Mouse (Mus musculus): ENCODE measurements at regions not wholly inside any gene's neighbourhood (a gene's known extent, or its start where the extent isn't known, plus 50 kb on each side); places are given as distances from the start of the nearest gene placed in this dataset.

DNA sequence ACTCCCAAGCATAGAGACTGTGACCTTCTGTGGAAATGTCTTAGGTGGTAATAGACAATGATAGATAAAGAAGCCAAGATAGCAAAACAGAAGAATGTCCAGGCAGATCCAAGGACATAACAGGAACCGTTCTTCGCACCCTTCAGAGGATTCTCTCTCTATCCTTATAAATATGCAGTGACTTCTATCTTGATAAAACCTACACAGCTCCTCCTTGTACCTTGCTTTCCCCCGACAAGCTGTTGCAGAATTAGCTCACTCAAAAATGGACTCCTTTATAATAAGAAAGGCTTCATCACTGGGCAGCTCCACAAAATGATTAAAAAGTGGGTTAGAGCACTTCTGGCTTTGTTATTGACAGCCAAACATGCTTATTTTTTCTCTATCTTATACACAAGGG, 245.4 kb upstream of the Adra1b start:
- ATAC-seq (replicated peaks; ENCODE audit: low FRiP score, low TSS enrichment, poor library complexity, severe bottlenecking): no peak

DNA sequence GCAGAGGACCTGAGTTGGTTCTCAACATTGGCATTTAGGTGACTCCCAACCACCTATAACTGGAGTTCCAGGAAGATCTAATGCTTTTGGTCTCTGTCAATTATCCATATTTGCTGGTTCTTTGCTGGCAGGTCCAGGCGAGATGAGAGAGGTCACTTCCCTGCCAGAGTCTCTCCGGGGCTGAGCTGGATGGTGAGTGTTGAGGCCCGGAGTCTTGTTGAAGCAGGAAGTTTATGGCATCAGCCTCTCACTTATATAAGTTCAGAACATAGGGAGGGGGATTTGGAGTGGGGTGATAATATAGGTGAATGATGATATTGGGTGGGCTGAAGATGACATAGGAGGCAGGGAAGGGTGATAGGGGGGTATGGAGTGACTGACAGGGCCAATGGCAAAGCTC, 246.3 kb upstream of the Il12b start:
- no peak for ATAC-seq (replicated peaks; ENCODE audit: low FRiP score, low TSS enrichment, poor library complexity, severe bottlenecking)

DNA sequence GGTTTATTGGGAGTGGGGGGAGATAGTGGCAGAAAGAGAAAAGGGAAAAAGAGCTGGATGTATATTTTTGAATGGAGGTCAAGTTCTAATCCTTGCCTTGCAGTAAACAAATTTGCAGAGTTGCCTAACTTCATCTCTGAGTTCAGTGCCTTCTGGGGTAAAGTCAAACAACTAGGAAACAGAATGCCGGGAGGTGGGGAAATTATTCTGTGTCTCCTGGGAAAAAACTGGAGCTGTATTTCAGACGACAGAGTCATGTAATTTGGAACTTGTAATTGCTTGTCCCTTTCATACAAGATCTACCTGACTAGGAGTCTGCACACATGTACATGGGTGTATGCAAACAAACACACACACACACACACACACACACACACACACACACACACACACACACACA, 244.3 kb upstream of the Il12b start:
- ATAC-seq (replicated peaks; ENCODE audit: low FRiP score, low TSS enrichment, poor library complexity, severe bottlenecking): no peak

DNA sequence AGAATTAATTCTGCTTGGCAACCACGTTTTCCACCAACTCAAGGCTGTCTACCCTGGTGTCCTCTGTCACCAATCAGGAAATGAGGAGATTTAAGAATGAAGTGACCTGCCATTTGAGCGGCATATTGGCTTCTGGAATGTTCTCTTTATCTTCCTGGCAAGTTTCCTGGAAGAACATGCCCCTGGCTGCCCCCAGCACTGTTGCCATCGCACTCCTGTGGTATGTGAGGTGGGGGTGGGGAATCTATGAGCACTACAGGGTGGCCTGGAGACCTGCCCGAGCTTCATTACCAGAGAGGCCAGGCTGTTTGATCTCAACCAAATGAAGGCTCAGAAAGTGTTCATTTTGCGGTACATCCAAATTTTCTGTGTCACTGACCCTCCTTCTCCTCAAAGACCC, 243.8 kb upstream of the Il12b start:
- no peak for ATAC-seq (replicated peaks; ENCODE audit: low FRiP score, low TSS enrichment, poor library complexity, severe bottlenecking)

DNA sequence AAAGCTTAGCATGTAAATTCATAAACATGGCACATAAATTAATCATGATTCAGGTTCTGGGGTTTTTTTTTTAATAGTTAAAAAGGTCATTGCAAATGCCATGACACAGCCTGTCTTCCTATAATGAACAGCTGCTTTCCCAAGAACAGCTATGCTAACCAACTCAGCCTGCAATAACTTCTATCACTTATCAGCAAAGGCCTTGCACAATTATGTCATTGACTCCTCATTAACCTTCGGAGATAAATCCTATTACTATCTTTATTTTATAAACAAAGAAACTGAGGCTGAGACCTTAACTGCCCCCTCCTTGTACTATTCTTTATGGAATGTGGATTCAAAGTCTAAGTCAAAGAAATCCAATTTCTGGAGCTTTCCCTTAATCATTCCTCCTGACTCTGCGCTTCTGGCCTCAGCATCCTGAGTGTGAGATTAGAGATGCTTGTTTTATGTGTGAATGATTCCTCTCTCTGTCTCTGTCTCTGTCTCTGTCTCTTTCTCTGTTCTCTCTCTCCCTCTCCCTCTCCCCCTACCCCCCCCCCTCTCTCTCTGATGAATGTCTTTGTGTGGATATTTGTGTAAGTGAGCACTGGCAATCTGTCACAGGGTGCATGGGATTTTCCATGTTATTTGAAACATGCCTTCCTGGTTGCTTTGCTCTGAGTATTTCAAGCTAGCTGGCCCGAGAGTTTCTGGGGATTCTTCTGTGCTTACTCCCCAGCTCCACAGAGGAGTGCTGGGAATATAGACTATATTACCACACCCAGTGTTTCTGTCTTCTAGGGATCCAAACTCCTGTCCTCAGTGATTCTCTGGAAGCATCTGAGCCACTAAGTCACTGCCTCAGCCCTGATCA, 243.1 kb upstream of the Il12b start:
- ATAC-seq (replicated peaks; ENCODE audit: low FRiP score, low TSS enrichment, poor library complexity, severe bottlenecking): no peak

DNA sequence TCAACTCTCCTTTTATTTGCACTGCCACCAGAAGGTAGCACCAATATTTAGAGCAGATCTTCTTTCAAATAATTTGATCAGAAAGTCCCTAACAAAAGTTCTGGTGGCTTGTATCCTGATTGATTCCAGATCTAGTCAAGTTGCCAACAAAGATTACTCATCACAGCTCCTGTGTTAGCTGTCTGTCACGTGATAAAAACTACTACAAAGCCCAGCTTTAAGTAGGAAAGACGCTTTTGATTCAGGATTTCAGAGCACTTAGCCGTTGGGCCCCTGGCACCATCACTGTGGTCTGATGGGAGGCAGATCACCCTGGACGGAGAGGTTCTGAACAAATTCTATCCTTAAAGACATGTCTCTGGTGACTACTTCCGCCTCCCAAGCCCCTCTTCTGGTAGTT, 241.6 kb upstream of the Il12b start:
- ATAC-seq (replicated peaks; ENCODE audit: low FRiP score, low TSS enrichment, poor library complexity, severe bottlenecking): no peak

DNA sequence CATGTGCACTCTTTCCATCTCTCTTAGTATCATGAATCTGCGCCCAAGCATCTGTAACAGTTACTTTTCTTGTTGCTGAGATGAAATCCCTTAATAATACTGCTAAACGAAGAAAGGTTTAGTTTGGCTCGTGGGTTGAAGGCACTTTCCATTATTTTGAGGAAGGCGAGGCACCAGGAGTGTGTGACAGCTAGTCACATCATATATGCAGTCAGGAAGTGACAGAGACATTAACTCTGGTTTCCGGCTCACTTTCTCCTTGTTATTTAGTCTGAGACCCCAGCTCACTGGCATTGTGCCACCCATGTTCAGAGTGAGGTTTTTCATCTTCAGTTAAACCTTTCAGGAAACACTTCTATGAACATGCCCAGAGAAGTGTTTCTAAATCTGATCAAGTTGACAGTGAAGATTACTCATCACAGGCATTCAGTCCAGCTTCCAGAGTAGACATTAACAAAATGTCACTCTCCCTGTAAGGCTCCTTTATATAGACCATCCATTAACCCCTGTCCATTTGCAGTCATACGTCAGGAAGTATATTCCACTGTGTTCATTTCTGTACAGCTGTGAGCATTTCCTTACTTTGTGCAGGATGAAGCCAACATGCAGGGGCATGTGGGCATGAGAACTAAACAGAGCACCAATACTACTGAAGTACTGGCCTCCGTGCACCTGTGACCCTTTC, 238.0 kb upstream of the Il12b start:
- no peak for ATAC-seq (replicated peaks; ENCODE audit: low FRiP score, low TSS enrichment, poor library complexity, severe bottlenecking)

DNA sequence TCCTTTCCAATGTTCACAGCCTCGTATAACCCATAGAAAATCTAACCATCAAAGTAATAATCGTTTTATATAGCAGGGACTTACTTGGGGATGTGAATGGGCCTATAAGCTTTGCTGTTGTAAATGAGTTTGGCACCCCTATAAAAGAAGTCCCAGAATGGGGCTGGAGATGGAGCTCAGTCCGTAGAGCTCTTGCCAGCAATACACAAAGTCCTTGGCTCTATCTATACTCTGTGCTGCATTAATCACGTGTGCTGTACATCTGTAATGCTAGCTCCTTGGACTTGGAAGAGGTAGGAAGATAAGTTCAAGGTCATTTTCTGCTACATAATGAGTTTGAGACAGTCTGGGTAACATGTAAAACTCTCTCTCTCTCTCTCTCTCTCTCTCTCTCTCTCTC, 236.8 kb upstream of the Il12b start:
- ATAC-seq (replicated peaks; ENCODE audit: low FRiP score, low TSS enrichment, poor library complexity, severe bottlenecking): no peak

DNA sequence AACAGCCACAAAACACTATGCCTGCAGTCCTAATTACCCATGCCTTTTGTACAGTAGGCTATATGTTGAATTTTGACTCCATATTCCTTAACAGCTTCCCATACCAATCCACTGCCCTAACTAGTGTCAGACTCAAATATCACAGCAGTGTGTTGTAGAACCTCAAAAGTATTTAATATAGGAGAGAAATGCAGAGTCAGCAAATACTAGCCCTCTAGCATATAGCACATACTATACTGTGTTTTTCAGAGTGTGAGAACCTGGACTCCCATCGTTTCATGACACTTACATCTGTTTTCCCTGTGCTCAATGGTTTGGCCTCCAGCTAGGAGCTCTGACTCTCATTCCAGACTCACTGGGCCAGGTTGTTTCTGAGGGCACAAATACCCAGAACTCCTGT, 236.1 kb upstream of the Il12b start:
- ATAC-seq (replicated peaks; ENCODE audit: low FRiP score, low TSS enrichment, poor library complexity, severe bottlenecking): no peak

DNA sequence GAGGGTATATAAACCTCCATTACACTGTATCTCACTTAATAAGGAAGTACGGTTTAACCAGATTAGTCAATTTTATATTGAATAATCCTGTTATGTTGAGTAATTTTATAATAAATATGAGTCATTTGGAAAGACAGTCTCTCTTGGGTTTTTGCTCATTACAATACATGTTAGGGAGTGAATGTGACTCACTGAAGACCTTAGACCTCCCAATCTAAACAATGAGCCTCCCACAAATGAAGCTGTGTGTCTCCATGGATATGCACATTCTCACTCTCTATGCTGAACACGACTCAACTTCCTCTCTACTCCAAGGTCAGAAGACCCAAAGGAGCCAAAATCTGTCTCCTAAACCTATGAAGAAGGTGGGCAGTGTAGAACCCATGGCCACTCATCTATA, 235.7 kb upstream of the Il12b start:
- ATAC-seq (replicated peaks; ENCODE audit: low FRiP score, low TSS enrichment, poor library complexity, severe bottlenecking): no peak

DNA sequence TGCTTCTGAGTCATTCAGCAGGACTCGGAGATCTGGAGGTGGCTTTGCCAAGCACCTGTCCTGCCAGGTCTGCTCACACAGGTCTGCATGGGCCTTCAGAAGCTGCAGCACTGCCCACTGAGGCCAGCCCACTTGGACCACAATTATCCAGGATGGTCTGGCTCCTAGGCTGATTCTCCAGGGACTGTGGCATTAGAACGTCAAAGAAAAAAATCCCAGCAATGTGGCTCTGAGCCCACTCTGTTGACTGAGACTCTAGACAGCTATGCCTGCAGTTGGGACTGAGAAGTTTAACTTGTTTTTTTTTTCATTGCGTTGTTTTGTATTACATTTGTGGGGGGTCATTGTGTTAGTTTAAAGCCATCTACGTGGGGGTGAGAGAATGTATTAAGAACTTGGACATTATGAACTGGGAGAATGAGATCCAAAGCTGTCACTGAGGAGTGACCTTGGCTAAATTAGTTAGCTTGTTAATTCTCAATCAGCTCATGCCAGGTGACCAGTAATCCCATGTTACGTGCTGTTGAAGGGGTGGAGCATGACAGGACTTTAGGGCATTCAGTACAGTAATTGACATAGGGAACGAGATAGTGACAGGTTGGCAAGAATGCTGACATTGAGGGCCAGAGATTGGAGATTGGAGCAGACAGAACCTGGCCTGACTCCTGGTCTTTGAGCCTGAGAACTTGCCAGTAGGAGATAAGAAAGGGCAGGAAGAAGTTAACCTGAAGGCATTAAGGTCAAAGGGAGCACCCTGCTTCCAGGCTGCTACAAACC, 232.0 kb upstream of the Il12b start:
- no peak for ATAC-seq (replicated peaks; ENCODE audit: low FRiP score, low TSS enrichment, poor library complexity, severe bottlenecking)

DNA sequence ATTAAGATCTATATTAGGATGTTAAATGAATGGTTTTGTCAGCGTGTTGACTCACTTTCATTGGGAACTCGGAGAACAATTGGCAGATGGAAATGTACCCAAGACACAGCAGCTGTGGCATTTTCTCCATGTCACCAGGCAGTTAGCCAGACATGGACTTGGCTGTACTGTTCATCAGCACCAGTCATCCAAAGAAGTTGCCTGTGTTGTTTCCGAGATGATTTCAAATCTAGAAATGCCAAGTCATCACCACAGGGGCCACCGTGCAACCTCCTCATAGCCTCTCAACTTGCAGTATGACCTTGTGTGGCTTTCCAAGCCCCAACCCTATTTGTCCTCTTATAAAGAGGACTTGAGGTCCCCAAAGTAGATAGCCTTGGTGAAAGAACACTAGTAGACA, 227.4 kb upstream of the Il12b start:
- ATAC-seq (replicated peaks; ENCODE audit: low FRiP score, low TSS enrichment, poor library complexity, severe bottlenecking): no peak

DNA sequence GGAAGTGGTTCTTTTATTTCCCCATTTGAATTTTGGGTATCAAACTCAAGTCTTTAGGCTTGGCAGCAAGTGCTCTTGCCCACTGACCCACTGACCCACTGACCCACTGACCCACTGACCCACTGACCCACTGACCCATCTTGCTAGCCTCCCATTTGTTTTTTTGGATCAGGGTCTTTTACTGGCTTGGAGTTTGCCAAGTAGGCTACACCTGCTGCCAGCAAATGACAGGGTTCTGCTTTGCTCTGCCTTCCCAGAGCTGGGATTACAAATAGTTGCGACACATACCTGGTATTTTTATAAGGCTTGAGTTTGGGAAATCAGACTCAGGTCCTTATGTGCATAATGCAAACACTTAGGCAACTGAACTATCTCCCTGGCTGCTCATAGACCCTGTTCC, 226.7 kb upstream of the Il12b start:
- no peak for ATAC-seq (replicated peaks; ENCODE audit: low FRiP score, low TSS enrichment, poor library complexity, severe bottlenecking)

DNA sequence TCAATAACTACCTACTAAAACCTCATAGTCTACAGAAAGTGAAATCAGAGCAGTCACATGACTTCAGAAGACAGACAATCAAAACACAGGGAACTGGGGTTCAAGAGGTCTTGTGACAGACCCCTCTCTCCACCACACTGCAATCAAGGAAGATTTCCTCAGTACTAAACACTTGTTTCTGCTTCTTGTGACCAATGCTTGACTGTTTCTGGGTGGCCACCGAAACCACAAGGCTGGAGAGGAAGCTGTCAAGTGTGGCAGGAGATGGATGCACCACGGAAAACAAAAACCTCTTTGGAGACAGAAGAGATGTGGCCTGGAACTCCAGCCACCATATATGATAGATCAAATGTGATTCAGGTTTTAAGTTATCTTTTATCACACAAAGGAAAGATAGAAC, 225.3 kb upstream of the Il12b start:
- ATAC-seq (replicated peaks; ENCODE audit: low FRiP score, low TSS enrichment, poor library complexity, severe bottlenecking): no peak

DNA sequence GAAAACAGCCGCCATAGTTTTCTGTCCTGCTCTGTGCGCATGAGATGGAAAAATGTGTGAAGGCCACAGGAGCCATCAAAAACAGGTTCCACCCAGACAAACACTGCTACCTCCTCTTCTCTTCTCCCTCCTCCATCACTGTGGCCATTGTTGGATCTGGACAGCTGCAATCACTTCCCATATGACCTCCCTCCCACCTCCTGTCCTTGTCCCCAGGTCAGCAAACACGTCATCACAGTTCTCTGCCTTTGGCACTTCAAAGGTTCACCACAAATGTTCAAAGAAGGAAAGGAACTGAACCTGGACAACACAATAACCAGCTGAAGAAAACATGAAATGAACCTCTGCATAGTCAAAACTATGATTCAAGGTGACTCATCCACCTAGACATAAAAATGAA, 220.2 kb upstream of the Il12b start:
- ATAC-seq (replicated peaks; ENCODE audit: low FRiP score, low TSS enrichment, poor library complexity, severe bottlenecking): no peak

DNA sequence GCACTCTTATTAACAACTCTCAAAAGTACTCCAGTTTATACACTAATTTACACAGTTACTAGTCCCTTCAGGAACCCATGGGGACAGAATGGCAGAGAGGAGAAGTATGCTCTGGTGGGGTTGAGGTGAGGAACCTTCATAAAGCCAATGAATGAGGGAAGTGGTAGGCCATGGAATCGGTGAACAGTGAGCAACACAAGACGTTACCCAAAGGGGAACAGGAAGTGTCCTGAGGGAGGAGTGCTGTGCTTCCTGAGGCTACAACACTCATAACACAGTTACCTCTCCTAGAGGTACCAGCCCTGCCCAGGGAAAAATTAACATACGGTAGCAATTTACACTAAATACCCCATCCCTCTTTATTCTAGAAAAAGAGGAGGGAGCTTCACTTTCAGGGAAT, 216.0 kb upstream of the Il12b start:
- ATAC-seq (replicated peaks; ENCODE audit: low FRiP score, low TSS enrichment, poor library complexity, severe bottlenecking): no peak

DNA sequence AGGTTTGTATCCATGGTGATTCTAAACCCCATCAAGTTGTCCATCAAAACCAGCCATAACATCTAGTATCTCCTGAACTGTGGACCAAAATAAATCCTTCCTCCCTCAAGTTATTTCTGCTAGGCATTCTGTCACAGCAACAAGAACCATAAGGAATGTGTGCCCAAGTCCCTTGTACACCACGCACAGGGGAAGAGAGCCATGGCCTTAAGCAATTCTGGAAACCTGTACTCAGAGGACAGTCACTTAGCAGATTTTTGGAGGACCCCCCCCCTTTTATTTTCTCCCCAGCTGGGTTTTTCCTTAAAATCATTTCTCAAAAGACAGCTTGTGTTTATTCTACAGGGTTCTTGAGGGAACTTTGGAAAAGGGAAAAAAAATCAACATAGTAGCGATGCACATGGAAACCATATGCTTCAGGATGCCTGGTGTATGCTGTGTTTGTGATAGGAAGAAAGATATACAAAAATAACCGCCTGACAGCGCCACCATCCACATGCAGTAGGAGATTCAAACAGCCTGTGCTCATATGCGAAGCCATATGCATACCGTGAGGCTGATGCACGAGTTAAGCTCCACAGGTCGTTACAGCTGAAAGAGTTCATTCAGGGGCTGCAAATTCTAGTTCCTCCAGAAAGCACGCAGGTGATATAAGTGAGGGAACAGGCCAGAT, 214.5 kb upstream of the Il12b start:
- ATAC-seq (replicated peaks; ENCODE audit: low FRiP score, low TSS enrichment, poor library complexity, severe bottlenecking): no peak

DNA sequence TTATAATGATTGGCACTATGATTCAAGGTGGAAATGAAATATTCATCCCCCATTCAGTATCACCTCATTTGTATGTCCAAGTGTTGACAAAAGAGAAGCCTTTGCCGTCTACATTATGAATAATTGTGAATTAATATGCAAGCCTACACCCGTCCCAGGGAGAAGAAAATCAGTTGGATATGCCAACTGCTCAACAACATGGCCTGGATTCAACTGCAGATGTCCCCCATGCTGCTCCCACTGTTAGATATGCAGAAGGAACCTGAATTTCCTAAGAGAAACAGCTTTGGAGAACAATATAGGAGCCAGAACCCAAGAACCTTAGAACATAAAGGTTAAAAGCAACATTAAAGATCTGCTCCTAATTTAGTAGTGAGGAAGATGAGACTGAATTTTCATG, 211.7 kb upstream of the Il12b start:
- ATAC-seq (replicated peaks; ENCODE audit: low FRiP score, low TSS enrichment, poor library complexity, severe bottlenecking): no peak

DNA sequence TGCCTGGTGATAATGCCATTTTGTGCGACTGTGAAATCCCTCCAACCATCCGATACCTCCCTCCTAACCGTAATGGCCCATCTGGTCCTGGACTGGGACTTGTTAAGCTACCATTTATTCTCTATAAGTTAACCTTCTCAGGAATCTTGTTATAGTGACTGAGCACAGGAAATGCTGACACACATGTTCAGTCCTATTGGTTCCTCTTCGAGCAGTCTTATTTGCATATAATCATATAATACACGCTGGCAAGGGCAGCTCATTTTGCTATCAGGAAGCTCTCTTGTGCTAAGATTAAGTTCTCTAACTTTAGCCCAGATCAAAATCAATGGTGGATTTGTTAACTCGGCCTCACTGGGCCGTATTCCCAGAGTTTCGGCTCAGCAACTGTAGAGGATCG, 206.1 kb upstream of the Il12b start:
- no peak for ATAC-seq (replicated peaks; ENCODE audit: low FRiP score, low TSS enrichment, poor library complexity, severe bottlenecking)

DNA sequence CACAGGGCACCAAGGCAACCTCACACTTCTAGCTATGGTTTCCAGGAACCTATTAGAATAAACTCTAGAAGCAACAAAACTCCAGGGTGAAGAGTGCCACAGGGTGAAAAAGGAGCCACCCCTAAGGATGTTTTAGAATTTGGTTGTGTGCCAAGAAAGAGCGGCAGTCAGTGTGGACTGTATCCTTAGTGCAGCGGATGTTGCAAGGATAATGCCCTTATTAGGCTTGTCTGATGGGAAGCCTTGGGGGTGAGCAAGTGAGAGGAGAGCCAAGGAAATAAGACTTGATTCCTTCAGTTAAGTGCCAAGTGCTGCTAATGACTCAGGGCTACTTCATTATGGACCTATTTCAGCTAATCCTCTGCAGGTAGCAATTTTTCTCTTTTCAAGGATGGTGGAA, 197.1 kb upstream of the Il12b start:
- ATAC-seq (replicated peaks; ENCODE audit: low FRiP score, low TSS enrichment, poor library complexity, severe bottlenecking): no peak

Data from megakaryocyte-erythroid progenitor cell, adult 5-6 weeks (primary cell).